Mouse (Mus musculus) adrenal gland, adult 2 months (tissue): Measurements from ENCODE around the gene 4930442H23Rik. TPM values are rescaled to one million over a fixed set of nuclear protein-coding genes. Genes with fewer than 3 reads are reported as not detected.
A peak's percentile ranks its signal among the peaks of the same experiment; 100 is the strongest.
"Not testable (repeated sequence)": the region's sequence is repeated elsewhere in the genome, so short reads cannot be mapped to it uniquely, and the experiment has no call there.

Experiments used
- DNase-seq: peaks from one replicate; pipeline ENCODE4 v3.0.0; 2021
- polyA plus RNA-seq: library from polyadenylated mRNA; depleted of rRNA; stranded (reverse); fragments of >200 nt; gene quantifications from 2 replicates; pipeline ENCODE4 v1.2.3, GENCODE M21; 2012
- total RNA-seq, 2 experiments: library from RNA; stranded (reverse); gene quantifications; 2 replicates each; pipeline ENCODE4 v1.2.3; 2021

Gene 4930442H23Rik
- total and polyA plus RNA-seq, 3 experiments: 0.12 TPM; not detected in 2

- peak; percentile 37 for DNase-seq
Measured at GRCm38 (mm10) chr10:81177958-81178712, 5.5 kb downstream of the 4930442H23Rik start.

- peak; percentile 71 for DNase-seq
Measured at GRCm38 (mm10) chr10:81177491-81177925, 6.1 kb downstream of the 4930442H23Rik start.

GRCm38 (mm10) chr10:81176466-81177271 is 7.0 kb downstream of the 4930442H23Rik start, which contains the start of gene Eef2:
Eef2 (plus strand) TSS chr10:81176631.
- DNase-seq: peak; percentile 98

GRCm38 (mm10) chr10:81175936-81176465 is 7.6 kb downstream of the 4930442H23Rik start:
- peak; percentile 73 for DNase-seq

- not testable (repeated sequence) for DNase-seq
Measured at GRCm38 (mm10) chr10:81175345-81175701, 8.3 kb downstream of the 4930442H23Rik start.

- peak; percentile 90 for DNase-seq
Measured at GRCm38 (mm10) chr10:81174617-81175344, 8.9 kb downstream of the 4930442H23Rik start.

- DNase-seq: peak; percentile 89
Measured at GRCm38 (mm10) chr10:81173132-81173531, 10.5 kb downstream of the 4930442H23Rik start.

- not testable (repeated sequence) for DNase-seq
Measured at GRCm38 (mm10) chr10:81169411-81169900, 14.2 kb downstream of the 4930442H23Rik start.

GRCm38 (mm10) chr10:81168521-81169244 is 15.0 kb downstream of the 4930442H23Rik start:
- DNase-seq: peak; percentile 91

- no peak for DNase-seq
Measured at GRCm38 (mm10) chr10:81168087-81168431, 15.6 kb downstream of the 4930442H23Rik start.

GRCm38 (mm10) chr10:81167200-81168086 is 16.2 kb downstream of the 4930442H23Rik start, which contains the start of gene Pias4:
Pias4 (minus strand) TSS chr10:81167923.
- peak; percentile 100 for DNase-seq

GRCm38 (mm10) chr10:81165118-81165517 is 18.5 kb downstream of the 4930442H23Rik start:
- DNase-seq: peak; percentile 18

GRCm38 (mm10) chr10:81162318-81162652 is 21.4 kb downstream of the 4930442H23Rik start:
- DNase-seq: no peak

GRCm38 (mm10) chr10:81161602-81162317 is 21.9 kb downstream of the 4930442H23Rik start:
- peak; percentile 65 for DNase-seq

- DNase-seq: no peak
Measured at GRCm38 (mm10) chr10:81154736-81155135, 28.9 kb downstream of the 4930442H23Rik start.

GRCm38 (mm10) chr10:81154313-81154712 is 29.3 kb downstream of the 4930442H23Rik start:
- no peak for DNase-seq

GRCm38 (mm10) chr10:81152609-81153008 is 31.0 kb downstream of the 4930442H23Rik start:
- no peak for DNase-seq

- no peak for DNase-seq
Measured at GRCm38 (mm10) chr10:81151261-81151660, 32.4 kb downstream of the 4930442H23Rik start.

- peak; percentile 78 for DNase-seq
Measured at GRCm38 (mm10) chr10:81146296-81146695, 37.4 kb downstream of the 4930442H23Rik start.
